Mouse (Mus musculus): ENCODE measurements at regions not wholly inside any gene's neighbourhood (a gene's known extent, or its start where the extent isn't known, plus 50 kb on each side); places are given as distances from the start of the nearest gene placed in this dataset.

DNA sequence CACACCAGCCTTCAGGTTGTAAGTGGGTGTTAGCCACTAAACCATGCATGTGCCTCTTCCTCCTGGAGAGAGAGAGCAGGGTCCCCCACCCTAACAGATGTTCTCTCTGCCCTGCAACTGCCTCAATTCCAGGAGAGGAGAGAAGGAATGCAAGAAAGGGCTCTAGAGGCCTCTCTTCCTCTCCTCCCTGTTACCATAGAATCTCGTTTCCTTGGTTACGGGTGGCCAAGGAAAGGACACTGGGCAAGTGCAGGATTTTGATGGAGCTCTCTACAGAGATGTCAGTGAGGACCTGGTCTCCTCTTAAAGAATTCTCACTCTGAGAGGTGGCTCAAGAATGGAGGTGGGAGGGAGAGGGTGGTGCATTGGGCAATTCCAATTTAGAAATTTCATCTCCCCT is 275.4 kb upstream of the N4bp1 start:
- no peak for TF ChIP-seq POLR2A (IDR thresholded peaks at IDR 0.05; ENCODE audit: extremely low read depth, insufficient read depth, low read length)
- no peak for TF ChIP-seq CTCF (IDR thresholded peaks at IDR 0.05; ENCODE audit: low read depth, low read length)
